Mouse (Mus musculus): ENCODE measurements at regions not wholly inside any gene's neighbourhood (a gene's known extent, or its start where the extent isn't known, plus 50 kb on each side); places are given as distances from the start of the nearest gene placed in this dataset.
"Not testable (repeated sequence)": the region's sequence is repeated elsewhere in the genome, so short reads cannot be mapped to it uniquely, and the experiment has no call there.

- no peak for DNase-seq (ENCODE audit: low read depth, low spot score)
These were observed 748.0 kb upstream of the Epha7 start for GRCm38 (mm10) chr4:28064935-28065334.

GRCm38 (mm10) chr4:28065828-28066227 is 747.1 kb upstream of the Epha7 start:
- DNase-seq (ENCODE audit: low read depth, low spot score): no peak

GRCm38 (mm10) chr4:28079030-28079429 is 733.9 kb upstream of the Epha7 start:
- DNase-seq (ENCODE audit: low read depth, low spot score): no peak

GRCm38 (mm10) chr4:28092854-28093253 is 720.1 kb upstream of the Epha7 start:
- DNase-seq (ENCODE audit: low read depth, low spot score): no peak

- DNase-seq (ENCODE audit: low read depth, low spot score): no peak
These were observed 669.8 kb upstream of the Epha7 start for GRCm38 (mm10) chr4:28143165-28143564.

- DNase-seq (ENCODE audit: low read depth, low spot score): no peak
These were observed 657.8 kb upstream of the Epha7 start for GRCm38 (mm10) chr4:28155116-28155515.

- peak; percentile 82 for DNase-seq (ENCODE audit: low read depth, low spot score)
These were observed 636.2 kb upstream of the Epha7 start for GRCm38 (mm10) chr4:28176771-28177170.

- no peak for DNase-seq (ENCODE audit: low read depth, low spot score)
These were observed 622.1 kb upstream of the Epha7 start for GRCm38 (mm10) chr4:28190861-28191260.

GRCm38 (mm10) chr4:28227594-28228208 is 585.2 kb upstream of the Epha7 start:
- no peak for DNase-seq (ENCODE audit: low read depth, low spot score)

- DNase-seq (ENCODE audit: low read depth, low spot score): not testable (repeated sequence)
These were observed 577.4 kb upstream of the Epha7 start for GRCm38 (mm10) chr4:28235516-28235915.

- DNase-seq (ENCODE audit: low read depth, low spot score): no peak
These were observed 570.7 kb upstream of the Epha7 start for GRCm38 (mm10) chr4:28242272-28242671.
